Mouse (Mus musculus) brain, embryonic 18.5 days (tissue): ENCODE measurements at regions not wholly inside any gene's neighbourhood (a gene's known extent, or its start where the extent isn't known, plus 50 kb on each side); places are given as distances from the start of the nearest gene placed in this dataset.

Source experiments
- DNase-seq: peaks from one replicate; pipeline ENCODE4 v3.0.0-alpha.2; 2012; ENCODE audit warnings: low read depth, low spot score

GRCm38 (mm10) chr15:6180261-6180660, 119.3 kb upstream of the Dab2 start:
- no peak for DNase-seq

GRCm38 (mm10) chr15:6183627-6184026, 116.0 kb upstream of the Dab2 start:
- DNase-seq, result no peak

GRCm38 (mm10) chr15:6191845-6192244, 107.7 kb upstream of the Dab2 start:
- no peak for DNase-seq

GRCm38 (mm10) chr15:6207239-6207638, 92.3 kb upstream of the Dab2 start:
- DNase-seq, result no peak

GRCm38 (mm10) chr15:6209301-6209700, 90.3 kb upstream of the Dab2 start:
- DNase-seq, result no peak

GRCm38 (mm10) chr15:6218087-6218486, 81.5 kb upstream of the Dab2 start:
- DNase-seq, result no peak

GRCm38 (mm10) chr15:6225227-6225626, 74.4 kb upstream of the Dab2 start:
- DNase-seq, result no peak

- DNase-seq, result no peak
These were observed 69.0 kb upstream of the Dab2 start for GRCm38 (mm10) chr15:6230618-6231017.

GRCm38 (mm10) chr15:6231308-6232103, 68.1 kb upstream of the Dab2 start:
- DNase-seq, result no peak

- no peak for DNase-seq
These were observed 66.0 kb upstream of the Dab2 start for GRCm38 (mm10) chr15:6233621-6234020.

GRCm38 (mm10) chr15:6236583-6236982, 63.0 kb upstream of the Dab2 start:
- no peak for DNase-seq

GRCm38 (mm10) chr15:6237726-6238125, 61.9 kb upstream of the Dab2 start:
- no peak for DNase-seq

GRCm38 (mm10) chr15:6238133-6238532, 61.5 kb upstream of the Dab2 start:
- DNase-seq, result peak; percentile 22

- no peak for DNase-seq
These were observed 60.8 kb upstream of the Dab2 start for GRCm38 (mm10) chr15:6238755-6239154.

- DNase-seq, result no peak
These were observed 57.5 kb upstream of the Dab2 start for GRCm38 (mm10) chr15:6242132-6242531.

- no peak for DNase-seq
These were observed 55.2 kb upstream of the Dab2 start for GRCm38 (mm10) chr15:6244401-6244800.

GRCm38 (mm10) chr15:6245950-6246894, 53.4 kb upstream of the Dab2 start:
- no peak for DNase-seq

- no peak for DNase-seq
These were observed 51.1 kb upstream of the Dab2 start for GRCm38 (mm10) chr15:6248470-6248869.
